Mouse (Mus musculus) left cerebral cortex, adult 2 months (tissue): ENCODE data around the gene Hoxc12. TPM values are rescaled to one million over a fixed set of nuclear protein-coding genes. Genes with fewer than 3 reads are reported as not detected.

Experiments
- DNase-seq, 2 experiments: peaks; one replicate each; pipeline ENCODE4 v3.0.0; 2021 to 2022; ENCODE audit warnings: low spot score in 2 of 2, mixed read lengths in 1 of 2; ENCODE audit errors: extremely low spot score in 1 of 2
- H3K27ac ChIP-seq: fragments of 200-600 bp; 2 replicates; pipeline ENCODE4 v1.8.1; 2022
- H3K4me3 ChIP-seq: fragments of 200-600 bp; 2 replicates; pipeline ENCODE4 v1.8.1; 2022
- CTCF ChIP-seq: fragments of 200-600 bp; IDR thresholded peaks from 2 replicates; pipeline ENCODE4 v1.8.1; 2022; ENCODE audit warnings: antibody characterized with exemption, mild to moderate bottlenecking, moderate library complexity
- intact Hi-C: fragments of 180-260 bp; cut with DNase I; formaldehyde crosslinking; loops from one replicate; pipeline ENCODE4 v1.15.1; 2025
- total RNA-seq, 2 experiments: library from RNA; stranded (reverse); gene quantifications; 2 replicates each; pipeline ENCODE4 v1.2.3; 2021

Hoxc12 gene
- total RNA-seq, 2 experiments from 2014 or later, result not detected

- H3K4me3 ChIP-seq, result no peak overlapping the region
Observed at GRCm38 (mm10) chr15:102959663-102960191, 23.2 kb downstream of the Hoxc12 start.

DNA sequence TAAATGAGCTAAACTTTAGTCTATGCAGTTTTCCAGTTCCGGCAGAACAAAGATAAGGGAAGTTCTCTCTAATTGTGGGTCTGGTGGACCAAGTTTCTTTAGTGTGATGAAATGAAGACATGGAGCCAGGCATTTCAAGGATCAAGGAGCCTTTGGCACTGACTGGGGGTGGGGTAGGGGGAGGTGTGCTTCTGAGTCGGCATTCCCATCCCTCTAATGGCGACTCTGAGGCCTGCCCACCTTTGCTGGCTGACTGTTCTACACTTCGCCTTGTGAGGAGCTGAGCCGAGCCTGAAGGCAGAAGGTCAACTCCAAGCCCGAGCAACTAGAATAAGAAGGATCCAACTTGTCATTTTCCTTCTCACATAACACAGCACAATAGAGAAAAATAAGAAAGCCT, 25.2 kb downstream of the Hoxc12 start:
- no peak overlapping the region for H3K4me3 ChIP-seq
- no peak for DNase-seq
- intact Hi-C loops, result loop anchor here (5.0 kb wide), 1 partner anchor 101 kb away; no protein-coding TSS in a partner anchor

More at GRCm38 (mm10) chr15:102959663-102960191, 23.2 kb downstream of the Hoxc12 start:
- no peak for DNase-seq
- no peak overlapping the region for H3K27ac ChIP-seq
- intact Hi-C loops, result loop anchor here (5.0 kb wide), 1 partner anchor 103 kb away; no protein-coding TSS in a partner anchor
- TF ChIP-seq CTCF, result no peak

DNA sequence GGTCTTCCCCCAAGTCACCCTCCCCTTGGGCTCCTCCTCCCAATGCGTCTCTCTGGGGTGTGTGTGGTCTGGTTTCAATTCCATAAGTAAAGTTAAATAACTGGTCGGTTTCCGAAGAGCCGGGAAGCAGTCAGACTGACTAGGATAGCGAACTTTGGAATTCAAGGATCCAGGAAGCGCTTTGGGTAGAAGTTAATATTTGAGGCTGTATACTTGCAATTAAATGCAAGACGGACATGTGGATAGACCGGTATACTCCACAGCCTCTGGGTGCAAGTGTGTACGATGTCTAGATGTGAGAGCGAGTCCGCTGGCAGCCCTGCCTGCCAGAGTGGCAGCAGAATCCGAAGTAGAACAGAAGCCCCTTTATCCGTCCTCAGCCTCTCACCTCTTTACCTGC, 25.9 kb downstream of the Hoxc12 start:
- no peak for DNase-seq
- H3K4me3 ChIP-seq, result no peak overlapping the region
- intact Hi-C loops, result loop anchor here (5.0 kb wide), 1 partner anchor 100 kb away; no protein-coding TSS in a partner anchor
- no peak overlapping the region for H3K27ac ChIP-seq
- TF ChIP-seq CTCF, result no peak

More for the DNA sequence above, 25.2 kb downstream of the Hoxc12 start:
- H3K27ac ChIP-seq, result no peak overlapping the region
- TF ChIP-seq CTCF, result no peak

DNA sequence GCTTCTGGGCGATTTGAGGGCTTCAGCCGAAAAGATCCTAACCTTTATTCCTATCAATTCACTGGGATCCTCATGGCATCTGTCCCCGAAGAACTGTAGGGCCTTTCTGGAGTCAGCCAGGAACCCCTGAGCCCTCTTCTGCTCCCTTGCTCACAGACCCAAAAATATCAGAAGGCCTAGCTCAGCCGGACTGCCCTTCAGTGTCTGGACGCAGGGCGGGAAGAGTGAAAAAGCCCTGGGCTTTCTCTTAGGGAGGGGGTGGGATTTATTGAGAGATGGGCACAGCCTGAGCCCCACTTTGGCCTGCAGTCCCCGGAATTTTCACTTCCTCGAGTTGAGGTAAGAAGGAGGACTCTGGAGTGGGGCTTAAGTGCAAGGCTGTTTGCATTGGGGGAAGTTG, 26.7 kb downstream of the Hoxc12 start:
- no peak overlapping the region for H3K4me3 ChIP-seq
- no peak overlapping the region for H3K27ac ChIP-seq
- no peak for DNase-seq
- TF ChIP-seq CTCF, result no peak
- intact Hi-C loops, result loop anchor here (5.0 kb wide), 1 partner anchor 99 kb away; no protein-coding TSS in a partner anchor

GRCm38 (mm10) chr15:102963671-102964640, 27.4 kb downstream of the Hoxc12 start:
- Histone ChIP-seq H3K4me3 (no peak overlapping the region), H3K27ac (no peak overlapping the region)
- no peak for DNase-seq
- TF ChIP-seq CTCF, result no peak
- intact Hi-C loops, result loop anchor here (5.0 kb wide), 1 partner anchor 98 kb away; no protein-coding TSS in a partner anchor

GRCm38 (mm10) chr15:102965003-102965891, 28.7 kb downstream of the Hoxc12 start:
- intact Hi-C loops, result no loop called here

GRCm38 (mm10) chr15:102965892-102966775, 29.6 kb downstream of the Hoxc12 start:
- no peak overlapping the region for H3K27ac ChIP-seq
- TF ChIP-seq CTCF, result peak; percentile 28
- DNase-seq, result no peak
- no peak overlapping the region for H3K4me3 ChIP-seq
- intact Hi-C loops, result no loop called here

More at GRCm38 (mm10) chr15:102965003-102965891, 28.7 kb downstream of the Hoxc12 start:
- DNase-seq, result no peak
- Histone ChIP-seq H3K27ac (no peak overlapping the region), H3K4me3 (no peak overlapping the region)
- no peak for TF ChIP-seq CTCF

DNA sequence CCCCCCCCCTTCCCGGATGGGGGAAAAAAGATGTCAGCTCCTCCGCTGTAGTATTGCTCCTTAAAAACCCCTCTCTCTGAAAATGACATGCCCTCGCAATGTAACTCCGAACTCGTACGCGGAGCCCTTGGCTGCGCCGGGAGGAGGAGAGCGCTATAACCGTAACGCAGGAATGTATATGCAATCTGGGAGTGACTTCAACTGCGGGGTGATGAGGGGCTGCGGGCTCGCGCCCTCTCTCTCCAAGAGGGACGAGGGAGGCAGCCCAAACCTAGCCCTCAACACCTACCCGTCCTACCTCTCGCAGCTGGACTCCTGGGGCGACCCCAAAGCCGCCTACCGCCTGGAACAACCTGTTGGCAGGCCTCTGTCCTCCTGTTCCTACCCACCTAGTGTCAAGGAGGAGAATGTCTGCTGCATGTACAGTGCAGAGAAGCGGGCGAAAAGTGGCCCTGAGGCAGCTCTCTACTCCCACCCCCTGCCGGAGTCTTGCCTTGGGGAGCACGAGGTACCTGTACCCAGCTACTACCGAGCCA, 30.3 kb downstream of the Hoxc12 start, which contains the start of gene Hoxc10:
Gene Hoxc10 (plus strand): TSS at position 21 of the 536 bp plus-strand sequence.
- Histone ChIP-seq H3K4me3 (no peak within 1 kb of the TSS), H3K27ac (no peak within 1 kb of the TSS)
- no peak for TF ChIP-seq CTCF
- intact Hi-C loops, result no loop called here
- DNase-seq, result no peak

- DNase-seq, result no peak
- intact Hi-C loops, result no loop called here
- no peak within 1 kb of the TSS for H3K4me3 ChIP-seq
- H3K27ac ChIP-seq, result no peak within 1 kb of the TSS
- TF ChIP-seq CTCF, result no peak
Observed at GRCm38 (mm10) chr15:102967312-102967510, 30.7 kb downstream of the Hoxc12 start, which contains the start of gene Hoxc5. TSS of gene Hoxc5 (plus strand) at chr15:102967443.
